9 mouse cellular contexts compared by ENCODE assay signal in genomic region chr1:97018978-97019377, GRCm38 (mm10).
DNase-seq lines count a peak whose midpoint lies in the region; ATAC-seq and TF ChIP-seq lines count a peak whose summit lies in the region.
"Had no signal": no experiment of that assay in that cellular context is flagged by ENCODE, and none has a peak within 500 bp of the region (broad histone marks: within the 10 kb centered on the region; RNA-seq: fewer than 3 reads in every experiment).

No protein-coding gene starts in this region.

- H3K36me3 ChIP-seq in kidney, adult 2 months (ENCODE audit: control insufficient read depth, insufficient read depth, low read length) = no peaks in the 10 kb centered on the region
- H3K36me3 ChIP-seq in kidney, embryonic 14.5 days (ENCODE audit: control insufficient read depth, insufficient read depth, low read length) = no peaks in the 10 kb centered on the region
- H3K36me3 ChIP-seq: embryonic facial prominence, embryonic 15.5 days had no signal

- 0 out of 2 replicates have a peak, but pooled peaks have one; percentile 15 for TF ChIP-seq CTCF in kidney, adult 2 months (conservative IDR thresholded peaks at IDR 0.05; ENCODE audit: insufficient read depth, insufficient read length, low read depth, low read length)
- peak; percentile 53 for TF ChIP-seq CTCF in Patski (IDR thresholded peaks at IDR 0.05)

- no peak overlapping the region for H3K4me3 ChIP-seq in kidney, adult 2 months (ENCODE audit: insufficient read depth, low read depth, low read length)
- no peak overlapping the region for H3K4me3 ChIP-seq in kidney, embryonic 14.5 days (ENCODE audit: low read length)
- H3K4me3 ChIP-seq: embryonic facial prominence, embryonic 15.5 days had no signal

- in situ Hi-C loops in Patski (cut with MboI; ENCODE audit: low pct_unique_long_range_greater_than_20kb) = loop anchor here (5.0 kb wide), 1 partner anchor 172 kb away; no protein-coding TSS in a partner anchor

- TF ChIP-seq POLR2A in kidney, adult 2 months (IDR thresholded peaks at IDR 0.05; ENCODE audit: low read depth, low read length) = no peak

- CTCF ChIA-PET in Patski (lab: Charles Lee) = interaction anchor here (2.0 kb wide), 1 partner anchor 12 kb away, joined by 6 read pairs; no protein-coding TSS in a partner anchor

- DNase-seq in kidney, adult 2 months = peak; percentile 53
- no peak for DNase-seq in Patski (ENCODE audit: low read depth, low spot score)
- peak; percentile 47 for DNase-seq in embryo, embryonic 10 days (ENCODE audit: low spot score)
- DNase-seq in layer of hippocampus, adult 11-12 months (ENCODE audit: low spot score) = peak; percentile 72
- DNase-seq in lung, postnatal 25 days (ENCODE audit: low spot score) = peak; percentile 42
- DNase-seq in spleen, postnatal 4 days (ENCODE audit: low spot score in 2 of 2) = no peak

- no peaks in the 10 kb centered on the region for H3K27me3 ChIP-seq in kidney, adult 2 months (replicated peaks; ENCODE audit: control insufficient read depth, insufficient read depth, low read length)
- H3K27me3 ChIP-seq in kidney, embryonic 14.5 days (ENCODE audit: control insufficient read depth, insufficient read depth, low read length) = no peaks in the 10 kb centered on the region
- no peaks in the 10 kb centered on the region for H3K27me3 ChIP-seq in Patski
- H3K27me3 ChIP-seq: embryonic facial prominence, embryonic 15.5 days had no signal

- POLR2A ChIA-PET in Patski (lab: Charles Lee) = no interaction called here

- no peaks in the 10 kb centered on the region for H3K9me3 ChIP-seq in kidney, embryonic 14.5 days (ENCODE audit: control insufficient read depth, low read length)
- H3K9me3 ChIP-seq: embryonic facial prominence, embryonic 15.5 days had no signal

- H3K4me2 ChIP-seq in kidney, embryonic 14.5 days (replicated peaks; ENCODE audit: low read depth, low read length) = no peak overlapping the region
- H3K4me2 ChIP-seq: embryonic facial prominence, embryonic 15.5 days had no signal

- H3K9ac ChIP-seq in kidney, embryonic 14.5 days (ENCODE audit: low read depth, low read length) = no peak overlapping the region
- H3K9ac ChIP-seq: embryonic facial prominence, embryonic 15.5 days had no signal

- no peak overlapping the region for H3K27ac ChIP-seq in kidney, adult 2 months (ENCODE audit: insufficient read depth, low read depth, low read length)
- no peak overlapping the region for H3K27ac ChIP-seq in kidney, embryonic 14.5 days (ENCODE audit: low read depth, low read length)
- H3K27ac ChIP-seq: embryonic facial prominence, embryonic 15.5 days; macrophage had no signal

- ATAC-seq in kidney, embryonic 14.5 days (ENCODE audit: low FRiP score, low TSS enrichment) = no peak
- no peak for ATAC-seq in Patski

- no peaks in the 10 kb centered on the region for H3K4me1 ChIP-seq in kidney, adult 2 months (ENCODE audit: control insufficient read depth, insufficient read depth, low read length)
- H3K4me1 ChIP-seq in kidney, embryonic 14.5 days (ENCODE audit: control insufficient read depth, insufficient read depth, low read length) = no peaks in the 10 kb centered on the region
- H3K4me1 ChIP-seq: embryonic facial prominence, embryonic 15.5 days had no signal

Comparison
In these comparisons a context has a peak if more than half of its experiments do, and no peak if none do; other contexts are left out.
1. DNase-seq: peak in kidney, adult 2 months (single experiment), embryo, embryonic 10 days (single experiment), layer of hippocampus, adult 11-12 months (single experiment) and lung, postnatal 25 days (single experiment); none in Patski (single experiment) and spleen, postnatal 4 days (0 of 2).